Mouse (Mus musculus) heart, embryonic 11.5 days (tissue): ENCODE results near the gene Susd6. TPM values are rescaled to one million over a fixed set of nuclear protein-coding genes. Genes with fewer than 3 reads are reported as not detected.
A peak's percentile ranks its signal among the peaks of the same experiment; 100 is the strongest.

Source experiments
- ATAC-seq: fragments of 200-750 bp; cut with Nextera tagmentation; replicated peaks from 2 replicates; pipeline ENCODE4 v1.8.0; 2017; ENCODE audit warnings: moderate library complexity; ENCODE audit not compliant: insufficient number of reproducible peaks, low FRiP score, low TSS enrichment
- H3K27ac ChIP-seq: fragments of 300-500 bp; sonication (generic); 2 replicates; pipeline ENCODE4 v1.5.1; 2014; ENCODE audit warnings: mild to moderate bottlenecking, low read depth, low read length
- H3K27me3 ChIP-seq: fragments of 300-500 bp; sonication (generic); 2 replicates; pipeline ENCODE4 v1.6.1; 2014; ENCODE audit warnings: mild to moderate bottlenecking, low read length, mixed read lengths; ENCODE audit not compliant: control insufficient read depth, insufficient read depth
- H3K36me3 ChIP-seq: fragments of 300-500 bp; sonication (generic); 2 replicates; pipeline ENCODE4 v1.6.1; 2014; ENCODE audit warnings: mild to moderate bottlenecking, low read length, moderate library complexity, mixed read lengths; ENCODE audit not compliant: control insufficient read depth, insufficient read depth
- H3K4me1 ChIP-seq: fragments of 300-500 bp; sonication (generic); 2 replicates; pipeline ENCODE4 v1.6.1; 2014; ENCODE audit warnings: low read length; ENCODE audit not compliant: control insufficient read depth, insufficient read depth
- H3K4me2 ChIP-seq: fragments of 300-500 bp; sonication (generic); 2 replicates; pipeline ENCODE4 v1.6.1; 2014; ENCODE audit warnings: mild to moderate bottlenecking, moderate library complexity
- H3K4me3 ChIP-seq: fragments of 300-500 bp; sonication (generic); 2 replicates; pipeline ENCODE4 v1.5.1; 2014; ENCODE audit warnings: low read depth, low read length
- H3K9ac ChIP-seq: fragments of 300-500 bp; sonication (generic); 2 replicates; pipeline ENCODE4 v1.6.1; 2014; ENCODE audit warnings: mild to moderate bottlenecking, low read depth, low read length, moderate library complexity
- H3K9me3 ChIP-seq: fragments of 300-500 bp; sonication (generic); replicated peaks from 2 replicates; pipeline ENCODE4 v1.6.1; 2016; ENCODE audit warnings: low read length; ENCODE audit not compliant: control insufficient read depth
- WGBS: fragments of 180-500 bp; shearing (Covaris S2); extraction: QIAGEN DNeasy Blood & Tissue Kit; methylation state at CpG from one replicate; pipeline ENCODE4 v1.1.7; 2014; ENCODE audit not compliant: insufficient replicate concordance; 5-methylcytosine and 5-hydroxymethylcytosine counted together
- polyA plus RNA-seq: library from polyadenylated mRNA; unstranded; fragments of >200 nt; fragmentation: Nextera tagmentation; extraction: Ambion mirVana; gene quantifications from 2 replicates; pipeline ENCODE4 v1.2.1, GENCODE M21; 2014

Susd6 gene
- polyA plus RNA-seq, 1 experiment from 2014 or later: 17.7 TPM

DNA sequence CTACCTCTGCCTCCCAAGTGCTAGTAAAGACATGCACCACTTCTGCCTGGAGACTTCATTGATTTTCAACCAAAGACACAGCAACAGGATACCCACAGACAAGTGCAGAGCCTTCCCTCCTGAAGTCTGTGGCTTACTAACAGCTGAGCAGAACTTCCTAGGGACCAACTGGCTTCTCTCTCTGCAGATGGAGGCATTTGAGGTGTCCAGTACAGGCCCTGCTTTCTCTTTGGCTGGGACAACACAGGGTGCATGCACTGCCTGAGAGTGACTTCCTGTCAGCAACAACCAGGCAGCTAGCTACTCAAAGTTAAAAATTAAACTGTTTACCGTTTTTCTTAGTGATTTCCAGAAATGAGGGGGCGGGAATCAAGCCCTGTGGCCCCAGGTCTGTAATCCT lies 96.7 kb downstream of the Susd6 start:
- Histone ChIP-seq H3K27ac (no peak overlapping the region), H3K9ac (no peak overlapping the region), H3K36me3 (no peaks in the 10 kb centered on the region), H3K4me2 (no peak overlapping the region), H3K9me3 (no peaks in the 10 kb centered on the region; the same call in 1 of the 2 replicates), H3K27me3 (no peaks in the 10 kb centered on the region), H3K4me3 (no peak overlapping the region), H3K4me1 (0 out of 2 replicates have a peak, but pooled peaks cover 8% of the 10 kb centered on the region)
- no peak for ATAC-seq
- 76% methylated on average over 2 of the region's 2 CpGs for WGBS

GRCm38 (mm10) chr12:80889331-80889730 lies 99.0 kb downstream of the Susd6 start:
- no peak for ATAC-seq
- Histone ChIP-seq H3K27ac (no peak overlapping the region), H3K4me3 (no peak overlapping the region), H3K4me2 (no peak overlapping the region), H3K9ac (no peak overlapping the region), H3K9me3 (no peaks in the 10 kb centered on the region; the same call in 1 of the 2 replicates), H3K4me1 (0 out of 2 replicates have a peak, but pooled peaks cover 8% of the 10 kb centered on the region), H3K36me3 (no peaks in the 10 kb centered on the region), H3K27me3 (no peaks in the 10 kb centered on the region)
- 90% methylated on average over 3 of the region's 3 CpGs for WGBS

- H3K4me1 ChIP-seq: no peaks in the 10 kb centered on the region
- 84% methylated on average over 2 of the region's 2 CpGs for WGBS
- no peak for ATAC-seq
Observed at GRCm38 (mm10) chr12:80891074-80891473, 100.8 kb downstream of the Susd6 start.

DNA sequence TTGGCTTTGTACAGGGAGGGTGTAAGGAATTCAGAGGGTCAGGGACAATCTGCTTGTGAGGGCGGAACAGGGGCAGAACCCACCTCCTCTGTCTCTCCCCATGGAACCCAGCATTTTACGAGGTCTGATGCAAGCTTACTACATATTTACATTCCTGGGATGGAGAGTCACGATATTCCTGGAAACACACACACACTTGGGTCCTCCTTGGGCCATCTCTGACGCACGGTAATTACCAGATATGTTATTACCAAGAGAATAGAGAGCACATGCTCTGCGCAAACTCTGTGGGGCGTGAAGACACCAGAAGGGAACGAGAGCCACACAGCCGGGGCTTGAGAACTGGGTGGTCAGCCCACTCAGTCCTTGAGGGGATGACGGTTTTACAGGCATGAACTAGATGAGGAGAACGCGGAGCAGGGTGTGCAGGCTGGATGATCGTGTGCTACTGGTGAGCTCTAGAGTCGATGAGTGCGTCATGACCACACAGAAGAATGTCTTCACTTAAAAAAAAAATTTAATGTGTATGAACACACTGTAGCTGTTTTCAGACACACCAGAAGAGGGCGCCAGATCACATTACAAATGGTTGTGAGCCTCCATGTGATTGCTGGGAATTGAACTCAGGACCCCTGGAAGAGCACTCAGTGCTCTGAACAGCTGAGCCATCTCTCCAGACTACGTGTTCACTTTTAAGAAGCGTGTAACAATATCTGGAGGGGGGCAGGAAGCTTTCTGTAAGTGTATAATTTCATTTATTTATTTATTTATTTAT lies 103.6 kb downstream of the Susd6 start:
- no peak overlapping the region for H3K9ac ChIP-seq
- 86% methylated on average over 18 of the region's 18 CpGs for WGBS
- no peak overlapping the region for H3K4me3 ChIP-seq
- no peaks in the 10 kb centered on the region; the same call in 1 of the 2 replicates for H3K9me3 ChIP-seq
- H3K4me1 ChIP-seq: no peaks in the 10 kb centered on the region
- no peak for ATAC-seq
- H3K4me2 ChIP-seq: no peak overlapping the region
- H3K27ac ChIP-seq: no peak overlapping the region
- no peaks in the 10 kb centered on the region for H3K36me3 ChIP-seq
- H3K27me3 ChIP-seq: peaks cover 3% of the 10 kb centered on the region; the same call in 1 of the 2 replicates

More at GRCm38 (mm10) chr12:80891074-80891473, 100.8 kb downstream of the Susd6 start:
- no peaks in the 10 kb centered on the region for H3K36me3 ChIP-seq
- H3K9me3 ChIP-seq: no peaks in the 10 kb centered on the region; the same call in 1 of the 2 replicates
- no peak overlapping the region for H3K9ac ChIP-seq
- H3K27me3 ChIP-seq: peaks cover 3% of the 10 kb centered on the region; the same call in 1 of the 2 replicates
- no peak overlapping the region for H3K4me2 ChIP-seq
- H3K4me3 ChIP-seq: no peak overlapping the region
- H3K27ac ChIP-seq: no peak overlapping the region

DNA sequence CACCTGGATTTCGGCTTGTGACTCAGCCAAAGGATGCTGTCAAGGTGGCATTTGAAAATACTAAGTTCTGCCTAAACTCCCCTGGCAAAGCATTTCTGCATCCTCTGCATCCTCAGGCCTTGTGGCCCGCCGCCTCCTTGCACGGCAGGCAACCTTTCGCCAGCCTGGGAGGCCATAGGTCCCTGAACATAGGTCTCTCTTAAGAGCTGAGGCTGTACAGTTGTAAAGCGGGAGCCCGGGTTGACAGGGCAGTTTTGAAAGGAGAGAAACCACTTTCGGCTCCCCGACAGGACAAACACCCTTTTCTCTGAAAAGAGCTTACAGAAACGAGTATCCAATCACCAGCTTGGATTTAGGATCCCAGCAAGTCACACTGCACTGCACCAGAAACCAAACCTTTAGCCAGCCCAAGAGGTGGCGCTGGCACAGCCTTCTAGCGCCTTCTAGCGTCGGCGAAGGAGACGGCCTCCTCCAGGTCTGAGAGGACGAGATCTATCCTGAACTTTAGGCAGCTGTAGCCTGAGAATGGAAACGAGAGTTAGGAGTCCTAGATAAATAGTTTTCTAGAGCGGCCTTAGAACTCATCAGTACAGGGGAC lies 104.8 kb downstream of the Susd6 start:
- H3K4me2 ChIP-seq: peak overlapping the region; percentile 51
- H3K4me1 ChIP-seq: no peaks in the 10 kb centered on the region
- H3K4me3 ChIP-seq: no peak overlapping the region
- ATAC-seq: no peak
- no peaks in the 10 kb centered on the region for H3K9me3 ChIP-seq
- WGBS: 13% methylated on average over 19 of the region's 19 CpGs
- H3K27me3 ChIP-seq: peaks cover 3% of the 10 kb centered on the region; the same call in 1 of the 2 replicates
- H3K27ac ChIP-seq: no peak overlapping the region
- no peak overlapping the region for H3K9ac ChIP-seq
- H3K36me3 ChIP-seq: no peaks in the 10 kb centered on the region

DNA sequence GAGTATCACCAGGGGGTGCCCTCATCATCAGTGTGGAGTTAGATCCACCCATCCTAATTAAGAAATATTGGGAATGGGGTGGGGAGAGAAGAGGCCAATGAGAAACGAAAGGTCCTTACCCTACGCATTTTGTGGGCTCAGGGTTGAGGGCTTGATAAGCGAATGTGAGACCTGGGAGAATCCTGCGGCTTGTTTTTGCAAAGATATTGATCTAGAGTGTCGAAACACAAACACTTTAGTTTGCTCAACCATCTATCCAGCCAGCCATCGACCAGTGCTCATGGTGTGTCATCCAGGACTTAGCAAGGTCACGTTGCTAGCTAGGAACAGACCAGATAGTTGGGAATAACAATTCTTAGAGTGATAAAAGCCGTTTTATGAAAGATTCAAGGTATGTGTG lies 119.3 kb downstream of the Susd6 start:
- no peak for ATAC-seq
- H3K4me1 ChIP-seq: no peaks in the 10 kb centered on the region
- no peaks in the 10 kb centered on the region for H3K9me3 ChIP-seq
- H3K27me3 ChIP-seq: no peaks in the 10 kb centered on the region
- 74% methylated on average over 8 of the region's 8 CpGs for WGBS
- no peaks in the 10 kb centered on the region for H3K36me3 ChIP-seq
- H3K27ac ChIP-seq: no peak overlapping the region
- H3K4me2 ChIP-seq: no peak overlapping the region
- no peak overlapping the region for H3K9ac ChIP-seq
- H3K4me3 ChIP-seq: no peak overlapping the region

- H3K27ac ChIP-seq: no peak overlapping the region
- H3K9ac ChIP-seq: no peak overlapping the region
- ATAC-seq: no peak
- no peak overlapping the region for H3K4me2 ChIP-seq
- H3K4me1 ChIP-seq: no peaks in the 10 kb centered on the region
- H3K4me3 ChIP-seq: no peak overlapping the region
- H3K9me3 ChIP-seq: no peaks in the 10 kb centered on the region
- no peaks in the 10 kb centered on the region for H3K27me3 ChIP-seq
- H3K36me3 ChIP-seq: no peaks in the 10 kb centered on the region
- 57% methylated on average over 7 of the region's 7 CpGs for WGBS
Observed at GRCm38 (mm10) chr12:80917764-80918163, 127.5 kb downstream of the Susd6 start.

GRCm38 (mm10) chr12:80921301-80921700 lies 131.0 kb downstream of the Susd6 start:
- H3K4me3 ChIP-seq: no peak overlapping the region
- H3K27ac ChIP-seq: no peak overlapping the region
- ATAC-seq: no peak
- no peaks in the 10 kb centered on the region for H3K27me3 ChIP-seq
- no peaks in the 10 kb centered on the region for H3K9me3 ChIP-seq
- no peak overlapping the region for H3K4me2 ChIP-seq
- H3K9ac ChIP-seq: no peak overlapping the region
- H3K4me1 ChIP-seq: no peaks in the 10 kb centered on the region
- 90% methylated on average over 5 of the region's 5 CpGs for WGBS
- H3K36me3 ChIP-seq: no peaks in the 10 kb centered on the region
